Mouse (Mus musculus): Measurements from ENCODE around the gene Gm10715. TPM values are rescaled to one million over a fixed set of nuclear protein-coding genes. Genes with fewer than 3 reads are reported as not detected.
"Not testable (repeated sequence)": the region's sequence is repeated elsewhere in the genome, so short reads cannot be mapped to it uniquely, and the experiment has no call there.

Gene Gm10715
- polyA plus RNA-seq (2015; fragmentation: Nextera tagmentation; extraction: Ambion mirVana): not detected in 2 replicates

DNA sequence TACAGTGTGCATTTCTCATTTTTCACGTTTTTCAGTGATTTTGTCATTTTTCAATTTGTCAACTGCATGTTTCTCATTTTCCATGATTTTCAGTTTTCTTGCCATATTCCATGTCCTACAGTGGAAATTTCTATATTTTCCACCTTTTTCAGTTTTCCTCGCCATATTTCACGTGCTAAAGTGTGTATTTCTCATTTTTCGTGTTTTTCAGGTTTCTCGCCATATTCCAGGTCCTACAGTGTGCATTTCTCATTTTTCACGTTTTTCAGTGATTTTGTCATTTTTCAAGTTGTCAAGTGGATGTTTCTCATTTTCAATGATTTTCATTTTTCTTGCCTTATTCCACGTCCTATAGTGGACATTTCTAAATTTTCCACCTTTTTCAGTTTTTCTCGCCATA, at the start of gene Gm10715:
TSS of gene Gm10715 (plus strand) at position 301 of the 400 bp plus-strand sequence.
- not testable (repeated sequence) for H3K4me2 ChIP-seq; H3K36me3 ChIP-seq; H3K9ac ChIP-seq; ATAC-seq (ENCODE audit: low FRiP score); H3K27me3 ChIP-seq; H3K9me3 ChIP-seq; H3K27ac ChIP-seq; H3K4me3 ChIP-seq; H3K4me1 ChIP-seq (replicated peaks)
- WGBS: 79% methylated on average over 8 of the region's 8 CpGs

- not testable (repeated sequence) for H3K9me3 ChIP-seq; H3K4me2 ChIP-seq; H3K4me3 ChIP-seq; H3K27me3 ChIP-seq; H3K4me1 ChIP-seq (replicated peaks); H3K36me3 ChIP-seq; ATAC-seq (ENCODE audit: low FRiP score); H3K27ac ChIP-seq; H3K9ac ChIP-seq
- WGBS: 72% methylated on average over 12 of the region's 12 CpGs
These were observed 36.2 kb upstream of the Gm10715 start, which contains the start of gene Gm10722 for GRCm38 (mm10) chr9:3000445-3000972. Gene Gm10722, plus strand, starts transcription at chr9:3000922.

DNA sequence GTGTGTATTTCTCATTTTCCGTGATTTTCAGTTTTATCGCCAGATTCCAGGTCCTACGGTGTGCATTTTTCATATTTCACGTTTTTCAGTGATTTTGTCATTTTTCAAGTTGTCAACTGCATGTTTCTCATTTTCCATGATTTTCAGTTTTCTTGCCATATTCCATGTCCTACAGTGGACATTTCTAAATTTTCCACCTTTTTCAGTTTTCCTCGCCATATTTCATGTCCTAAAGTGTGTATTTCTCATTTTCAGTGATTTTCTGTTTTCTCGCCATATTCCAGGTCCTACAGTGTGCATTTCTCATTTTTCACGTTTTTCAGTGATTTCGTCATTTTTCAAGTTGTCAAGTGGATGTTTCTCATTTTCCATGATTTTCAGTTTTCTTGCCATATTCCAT, 35.7 kb upstream of the Gm10715 start:
- H3K4me3 ChIP-seq; H3K27me3 ChIP-seq; H3K27ac ChIP-seq; H3K9ac ChIP-seq; ATAC-seq (ENCODE audit: low FRiP score); H3K4me2 ChIP-seq; H3K9me3 ChIP-seq; H3K4me1 ChIP-seq (replicated peaks); H3K36me3 ChIP-seq: not testable (repeated sequence)
- WGBS: 66% methylated on average over 8 of the region's 8 CpGs

GRCm38 (mm10) chr9:3001948-3002659, 34.6 kb upstream of the Gm10715 start:
- H3K4me3 ChIP-seq; H3K9me3 ChIP-seq; H3K4me2 ChIP-seq; H3K4me1 ChIP-seq (replicated peaks); H3K9ac ChIP-seq; H3K36me3 ChIP-seq; H3K27ac ChIP-seq; H3K27me3 ChIP-seq: not testable (repeated sequence)
- WGBS: 71% methylated on average over 9 of the region's 11 CpGs
- ATAC-seq (ENCODE audit: low FRiP score): peak; percentile 85

DNA sequence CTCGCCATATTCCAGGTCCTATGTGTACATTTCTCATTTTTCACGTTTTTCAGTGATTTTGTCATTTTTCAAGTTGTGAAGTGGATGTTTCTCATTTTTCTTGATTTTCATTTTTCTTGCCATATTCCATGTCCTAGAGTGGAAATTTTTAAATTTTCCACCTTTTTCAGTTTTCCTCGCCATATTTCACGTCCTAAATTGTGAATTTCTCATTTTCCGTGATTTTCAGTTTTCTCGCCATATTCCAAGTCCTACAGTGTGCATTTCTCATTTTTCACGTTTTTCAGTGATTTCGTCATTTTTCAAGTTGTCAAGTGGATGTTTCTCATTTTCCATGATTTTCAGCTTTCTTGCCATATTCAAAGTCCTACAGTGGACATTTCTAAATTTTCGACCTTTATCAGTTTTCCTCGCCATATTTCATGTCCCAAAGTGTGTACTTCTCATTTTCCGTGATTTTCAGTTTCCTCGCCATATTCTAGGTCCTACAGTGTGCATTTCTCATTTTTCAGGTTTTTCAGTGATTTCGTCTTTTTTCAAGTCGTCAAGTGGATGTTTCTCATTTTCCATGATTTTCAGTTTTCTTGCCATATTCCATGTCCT, 33.8 kb upstream of the Gm10715 start, which contains the start of gene Gm11168:
TSS of gene Gm11168 (plus strand) at position 553 of the 603 bp plus-strand sequence.
- 75% methylated on average over 6 of the region's 14 CpGs for WGBS
- not testable (repeated sequence) for ATAC-seq (ENCODE audit: low FRiP score); H3K4me2 ChIP-seq; H3K27ac ChIP-seq; H3K9ac ChIP-seq; H3K27me3 ChIP-seq; H3K36me3 ChIP-seq; H3K4me1 ChIP-seq (replicated peaks); H3K4me3 ChIP-seq
- H3K9me3 ChIP-seq: peaks cover 12% of the 10 kb centered on the region

DNA sequence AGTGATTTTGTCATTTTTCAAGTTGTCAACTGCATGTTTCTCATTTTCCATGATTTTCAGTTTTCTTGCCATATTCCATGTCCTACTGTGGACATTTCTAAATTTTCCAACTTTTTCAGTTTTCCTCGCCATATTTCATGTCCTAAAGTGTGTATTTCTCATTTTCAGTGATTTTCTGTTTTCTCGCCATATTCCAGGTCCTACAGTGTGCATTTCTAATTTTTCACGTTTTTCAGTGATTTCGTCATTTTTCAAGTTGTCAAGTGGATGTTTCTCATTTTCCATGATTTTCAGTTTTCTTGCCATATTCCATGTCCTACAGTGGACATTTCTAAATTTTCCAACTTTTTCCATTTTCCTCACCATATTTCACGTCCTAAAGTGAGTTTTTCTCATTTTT, 30.5 kb upstream of the Gm10715 start:
- H3K4me1 ChIP-seq (replicated peaks); H3K36me3 ChIP-seq; H3K4me3 ChIP-seq; ATAC-seq (ENCODE audit: low FRiP score); H3K4me2 ChIP-seq; H3K27me3 ChIP-seq; H3K27ac ChIP-seq; H3K9ac ChIP-seq: not testable (repeated sequence)
- WGBS: 82% methylated on average over 1 of the region's 5 CpGs
- H3K9me3 ChIP-seq: peaks cover 12% of the 10 kb centered on the region

DNA sequence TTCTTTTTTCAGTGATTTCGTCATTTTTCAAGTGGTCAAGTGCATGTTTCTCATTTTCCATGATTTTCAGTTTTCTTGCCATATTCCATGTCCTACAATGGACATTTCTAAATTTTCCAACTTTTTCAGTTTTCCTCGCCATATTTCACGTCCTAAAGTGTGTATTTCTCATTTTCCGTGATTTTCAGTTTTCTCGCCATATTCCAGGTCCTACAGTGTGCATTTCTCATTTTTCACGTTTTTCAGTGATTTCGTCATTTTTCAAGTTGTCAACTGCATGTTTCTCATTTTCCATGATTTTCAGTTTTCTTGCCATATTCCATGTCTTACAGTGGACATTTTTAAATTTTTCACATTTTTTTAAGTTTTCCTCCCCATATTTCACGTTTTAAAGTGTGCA, 30.0 kb upstream of the Gm10715 start:
- peaks cover 12% of the 10 kb centered on the region for H3K9me3 ChIP-seq
- not testable (repeated sequence) for H3K36me3 ChIP-seq; H3K4me3 ChIP-seq; H3K4me2 ChIP-seq; H3K27me3 ChIP-seq; H3K4me1 ChIP-seq (replicated peaks); H3K9ac ChIP-seq; H3K27ac ChIP-seq
- whole genome bisulfite sequencing: 74% methylated on average over 8 of the region's 8 CpGs
- peak; percentile 81 for ATAC-seq (ENCODE audit: low FRiP score)

DNA sequence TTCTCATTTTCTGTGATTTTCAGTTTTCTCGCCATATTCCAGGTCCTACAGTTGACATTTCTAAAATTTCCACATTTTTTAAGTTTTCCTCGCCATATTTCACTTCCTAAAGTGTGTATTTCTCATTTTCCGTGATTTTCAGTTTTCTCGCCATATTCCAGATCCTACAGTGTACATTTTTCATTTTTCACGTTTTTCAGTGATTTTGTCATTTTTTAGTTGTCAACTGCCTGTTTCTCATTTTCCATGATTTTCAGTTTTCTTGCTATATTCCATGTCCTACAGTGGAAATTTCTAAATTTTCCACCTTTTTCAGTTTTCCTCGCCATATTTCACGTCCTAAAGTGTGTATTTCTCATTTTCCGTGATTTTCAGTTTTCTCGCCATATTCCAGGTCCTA, 29.4 kb upstream of the Gm10715 start:
- 78% methylated on average over 8 of the region's 9 CpGs for WGBS
- H3K27me3 ChIP-seq; H3K4me2 ChIP-seq; H3K9me3 ChIP-seq; H3K9ac ChIP-seq; H3K27ac ChIP-seq; H3K36me3 ChIP-seq; H3K4me3 ChIP-seq; H3K4me1 ChIP-seq (replicated peaks): not testable (repeated sequence)
- peak; percentile 19; the same call in 1 of the 2 replicates for ATAC-seq (ENCODE audit: low FRiP score)

GRCm38 (mm10) chr9:3009331-3009730, 27.3 kb upstream of the Gm10715 start:
- not testable (repeated sequence) for H3K4me2 ChIP-seq; H3K9me3 ChIP-seq; H3K27ac ChIP-seq; H3K4me3 ChIP-seq; H3K4me1 ChIP-seq (replicated peaks); H3K9ac ChIP-seq; H3K27me3 ChIP-seq; H3K36me3 ChIP-seq
- no CpG with 5 or more reads among the region's 5 CpGs for WGBS
- ATAC-seq (ENCODE audit: low FRiP score): peak; percentile 62; the same call in 1 of the 2 replicates

- ATAC-seq (ENCODE audit: low FRiP score); H3K9me3 ChIP-seq; H3K27me3 ChIP-seq; H3K4me2 ChIP-seq; H3K4me3 ChIP-seq; H3K4me1 ChIP-seq (replicated peaks); H3K9ac ChIP-seq; H3K36me3 ChIP-seq; H3K27ac ChIP-seq: not testable (repeated sequence)
- WGBS: 88% methylated on average over 3 of the region's 7 CpGs
These were observed 24.5 kb upstream of the Gm10715 start for GRCm38 (mm10) chr9:3012054-3012621.

- not testable (repeated sequence) for H3K36me3 ChIP-seq; H3K27me3 ChIP-seq; H3K4me3 ChIP-seq; H3K27ac ChIP-seq; H3K9me3 ChIP-seq; H3K4me2 ChIP-seq; H3K4me1 ChIP-seq (replicated peaks); H3K9ac ChIP-seq
- WGBS: no CpG with 5 or more reads among the region's 11 CpGs
- peak; percentile 71 for ATAC-seq (ENCODE audit: low FRiP score)
These were observed 23.9 kb upstream of the Gm10715 start, which contains the start of gene Gm10721 for GRCm38 (mm10) chr9:3012733-3013279. Gene Gm10721, plus strand, starts transcription at chr9:3013140.

- H3K9me3 ChIP-seq; H3K9ac ChIP-seq; H3K4me2 ChIP-seq; H3K27ac ChIP-seq; ATAC-seq (ENCODE audit: low FRiP score); H3K27me3 ChIP-seq; H3K4me1 ChIP-seq (replicated peaks); H3K36me3 ChIP-seq; H3K4me3 ChIP-seq: not testable (repeated sequence)
- 64% methylated on average over 5 of the region's 9 CpGs for WGBS
These were observed 21.3 kb upstream of the Gm10715 start, which contains the start of gene Gm10720 for GRCm38 (mm10) chr9:3015354-3015753. Gene Gm10720, plus strand, starts transcription at chr9:3015654.
